Mouse (Mus musculus): ENCODE measurements around the gene Appbp2.

- TF ChIP-seq E2F4 (IDR thresholded peaks at IDR 0.05; ENCODE audit: insufficient read depth) (no peak), CEBPB (IDR thresholded peaks at IDR 0.05; ENCODE audit: insufficient read depth, poor library complexity, severe bottlenecking) (no peak), MAX (IDR thresholded peaks at IDR 0.05; ENCODE audit: low read depth) (no peak), POLR2A (IDR thresholded peaks at IDR 0.05; ENCODE audit: insufficient read length, low read depth) (no peak), SRF (IDR thresholded peaks at IDR 0.05; ENCODE audit: control insufficient read depth, insufficient read length, low read depth) (no peak), TCF12 (IDR thresholded peaks at IDR 0.05; ENCODE audit: insufficient read depth, poor library complexity, severe bottlenecking) (no peak), TCF3 (IDR thresholded peaks at IDR 0.05; ENCODE audit: insufficient read length, low read depth) (no peak), MYOD1 (IDR thresholded peaks at IDR 0.05; ENCODE audit: control insufficient read depth in 1 of 3, insufficient read length in 2 of 3, low read depth in 2 of 3) (no peak)
Observed at GRCm38 (mm10) chr11:85248151-85248550, 13.2 kb upstream of the Appbp2 start.
